Mouse (Mus musculus): Measurements from ENCODE around the gene Ddr2.
"Not testable (repeated sequence)": the region's sequence is repeated elsewhere in the genome, so short reads cannot be mapped to it uniquely, and the experiment has no call there.

Ddr2 gene

DNA sequence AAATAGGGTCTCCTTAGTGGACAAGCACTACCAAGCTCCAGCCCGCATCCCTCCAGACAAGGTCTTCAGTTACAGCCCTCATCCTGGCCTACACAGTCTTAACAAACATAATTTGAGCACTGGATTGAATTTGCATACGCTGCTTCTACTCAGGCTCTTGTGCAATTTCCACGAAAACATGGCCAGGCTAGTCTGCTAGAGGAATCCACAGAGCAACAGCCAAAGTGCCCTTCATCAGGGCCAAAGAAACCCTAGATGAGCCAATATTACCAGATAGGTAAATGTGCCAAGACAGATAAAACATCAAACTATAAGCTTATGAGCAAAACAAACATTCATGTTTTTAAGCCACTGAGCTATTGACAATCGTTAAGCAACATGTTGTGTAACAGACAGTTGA lies 75.6 kb downstream of the Ddr2 start:
- no peak for DNase-seq

DNA sequence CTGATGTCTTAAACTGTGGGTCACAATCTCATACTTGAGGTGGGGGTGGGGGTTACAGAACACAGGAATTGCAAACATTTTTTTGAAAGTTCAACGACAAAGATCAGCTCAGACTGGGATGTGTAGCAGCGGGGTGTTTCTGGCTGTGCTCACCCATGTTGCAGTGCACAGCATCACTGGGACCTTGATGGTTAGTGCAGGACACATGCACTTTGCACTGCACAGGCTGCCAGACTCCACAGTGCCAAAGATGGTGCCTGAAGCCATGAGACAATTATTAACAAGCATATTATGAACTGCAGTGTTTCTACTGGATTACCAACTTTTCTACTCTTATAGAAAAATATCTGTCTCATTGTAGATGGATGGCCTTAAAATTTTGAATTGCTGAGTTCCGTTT lies 78.9 kb downstream of the Ddr2 start:
- no peak for DNase-seq

GRCm38 (mm10) chr1:170014784-170015183 lies 95.8 kb downstream of the Ddr2 start:
- DNase-seq = no peak

DNA sequence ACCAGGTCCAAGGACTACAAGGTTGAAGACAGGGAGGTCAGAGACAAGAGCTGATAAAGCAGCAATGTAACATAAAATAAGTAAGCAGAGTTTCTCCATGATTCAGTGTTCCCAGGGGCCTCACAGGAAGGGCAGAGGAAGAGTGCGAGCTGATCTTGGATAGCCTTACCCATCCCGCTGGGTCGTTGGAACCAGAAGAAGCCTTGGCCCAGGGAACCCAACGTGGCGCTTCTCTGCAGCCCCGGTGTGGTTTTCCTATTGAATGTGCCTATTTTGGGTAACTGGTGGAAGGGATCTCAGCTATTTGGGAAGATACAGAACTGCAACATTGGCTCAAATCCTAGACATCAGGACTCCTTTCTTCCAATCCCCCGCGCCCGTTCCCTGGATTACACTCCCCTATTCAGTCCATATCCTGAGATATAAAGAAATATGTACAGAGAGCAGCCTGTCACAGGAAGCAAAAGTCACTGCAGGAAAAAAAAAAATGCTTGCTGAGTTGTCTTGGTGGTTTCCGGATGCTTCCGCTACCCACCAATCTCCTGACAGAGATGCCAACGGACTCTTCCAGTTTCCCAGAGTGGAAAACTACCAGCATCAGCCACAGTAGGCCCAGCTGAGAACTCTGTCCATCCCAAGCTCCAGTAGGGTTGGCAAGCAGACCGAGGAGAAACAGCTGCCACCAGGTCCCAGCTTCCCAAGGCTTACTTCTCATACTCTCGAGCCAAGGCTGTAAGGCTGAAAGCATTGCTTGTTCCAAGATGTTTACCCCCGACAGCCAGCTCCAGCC lies 99.7 kb downstream of the Ddr2 start:
- no peak for DNase-seq

GRCm38 (mm10) chr1:170009296-170009695 lies 101.3 kb downstream of the Ddr2 start:
- no peak for DNase-seq

DNA sequence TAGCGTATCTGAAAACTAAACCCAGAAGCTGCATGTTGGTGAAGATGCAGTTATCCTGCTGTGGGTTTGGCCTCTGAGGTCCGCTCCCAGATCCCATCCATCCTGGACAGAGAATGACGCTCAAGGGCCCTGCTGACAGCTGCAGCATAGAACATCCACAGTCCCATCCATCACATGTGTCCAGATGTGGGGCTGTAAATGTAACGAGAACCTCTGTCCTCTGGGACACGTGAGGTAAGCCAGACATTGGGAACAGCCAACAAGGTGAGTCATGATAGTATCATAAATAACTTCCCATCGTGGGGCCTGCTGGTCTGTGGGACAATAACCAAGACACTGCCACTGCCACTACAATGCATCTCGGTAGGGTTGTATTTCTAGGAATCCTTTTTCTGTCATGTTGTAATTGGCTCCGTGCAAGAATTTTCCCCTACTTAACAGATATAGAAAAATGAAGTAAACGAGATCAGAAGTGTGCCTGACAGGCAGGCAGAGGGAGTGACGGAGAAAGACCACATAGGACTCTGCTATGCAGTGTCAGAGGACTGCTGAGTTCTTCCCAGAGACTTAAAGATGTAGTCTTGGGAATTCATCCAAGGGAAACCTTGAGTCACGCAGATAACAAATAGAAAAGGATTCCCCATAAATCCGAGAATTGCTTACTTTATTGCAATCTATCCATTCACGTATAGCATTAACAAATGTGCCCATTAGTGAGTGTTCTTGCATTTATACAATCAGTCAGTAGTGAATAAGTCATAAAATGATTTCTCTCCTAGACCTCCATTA lies 101.9 kb downstream of the Ddr2 start:
- no peak for DNase-seq

DNA sequence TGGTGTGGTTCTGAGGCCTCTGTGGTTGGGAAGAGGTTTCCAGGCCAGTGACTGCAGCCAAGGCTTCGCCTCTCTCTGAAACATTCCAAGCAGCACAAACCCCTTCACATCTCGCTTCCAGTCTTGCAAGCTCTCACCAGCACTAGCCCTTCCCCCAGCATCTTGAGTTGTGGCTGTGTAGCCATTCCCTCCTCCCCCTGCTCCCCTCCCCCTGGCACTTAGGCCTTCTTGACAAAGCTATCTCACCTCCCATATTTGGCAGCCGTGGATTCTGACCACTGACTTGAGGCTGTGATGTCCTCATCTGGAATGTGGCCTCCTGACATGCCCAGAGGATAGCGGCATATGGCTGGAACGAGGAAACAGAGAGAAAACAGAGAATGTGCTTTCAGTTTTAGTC lies 104.0 kb downstream of the Ddr2 start:
- no peak for DNase-seq

- DNase-seq = no peak
These were observed 105.3 kb downstream of the Ddr2 start for GRCm38 (mm10) chr1:170005297-170005696.

GRCm38 (mm10) chr1:169993901-169994300 lies 116.7 kb downstream of the Ddr2 start:
- DNase-seq = not testable (repeated sequence)

DNA sequence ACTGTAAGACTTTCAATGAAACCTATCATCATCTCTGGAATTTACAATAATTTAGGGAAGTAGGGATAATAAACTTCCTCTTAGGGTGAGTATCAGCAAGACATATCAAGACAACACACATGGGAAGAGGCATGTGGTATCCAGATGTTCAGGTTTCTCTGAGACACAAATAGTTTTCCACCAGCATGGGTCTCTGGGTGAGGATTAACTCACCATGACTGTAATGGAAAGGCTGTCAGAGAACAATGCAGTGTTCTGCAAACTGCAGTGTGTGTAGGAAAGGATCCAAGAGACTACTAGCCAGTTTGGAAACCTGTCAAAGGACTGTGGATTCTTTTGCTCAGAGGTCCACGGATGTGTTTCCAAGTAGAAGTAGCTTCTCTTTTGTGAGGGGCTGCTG lies 124.4 kb downstream of the Ddr2 start:
- no peak for DNase-seq

DNA sequence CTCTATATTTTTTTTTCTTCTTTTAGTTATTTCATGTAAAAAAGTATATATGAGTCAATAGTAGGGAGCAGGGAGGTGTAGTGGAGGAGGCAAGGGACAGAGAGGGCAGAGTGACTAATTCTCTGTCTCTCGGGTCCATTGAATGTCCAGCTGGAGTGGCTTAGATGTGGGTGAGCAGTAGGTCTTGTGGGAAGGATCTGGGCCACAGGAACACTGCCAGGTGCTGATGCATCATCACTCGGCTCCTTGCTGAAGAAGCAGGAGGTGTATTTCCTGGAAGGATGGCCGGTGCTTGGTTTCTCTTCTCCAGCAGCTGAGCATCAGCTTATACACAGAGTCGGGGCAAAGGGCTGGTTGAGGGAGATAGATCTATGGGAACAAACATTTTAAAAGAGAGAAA lies 132.9 kb downstream of the Ddr2 start:
- DNase-seq = no peak

DNA sequence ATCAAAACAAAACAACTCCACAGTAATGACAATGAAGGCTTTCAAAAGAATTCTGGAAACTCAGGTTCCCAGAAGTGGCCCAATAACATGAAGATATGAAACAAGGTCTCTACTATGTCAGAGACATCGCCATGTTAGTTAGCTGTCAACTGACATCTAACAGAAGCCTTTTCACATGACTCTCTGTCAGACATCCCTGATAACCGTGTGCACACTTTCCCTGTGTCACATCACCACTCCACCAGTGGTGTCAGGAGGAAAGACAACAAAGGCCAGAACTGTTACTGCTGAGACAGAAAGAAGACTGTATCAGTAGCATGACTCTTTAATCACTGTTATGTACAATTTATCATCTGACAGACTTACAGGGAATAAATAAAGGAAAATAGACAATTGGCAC lies 138.6 kb downstream of the Ddr2 start:
- no peak for DNase-seq

DNA sequence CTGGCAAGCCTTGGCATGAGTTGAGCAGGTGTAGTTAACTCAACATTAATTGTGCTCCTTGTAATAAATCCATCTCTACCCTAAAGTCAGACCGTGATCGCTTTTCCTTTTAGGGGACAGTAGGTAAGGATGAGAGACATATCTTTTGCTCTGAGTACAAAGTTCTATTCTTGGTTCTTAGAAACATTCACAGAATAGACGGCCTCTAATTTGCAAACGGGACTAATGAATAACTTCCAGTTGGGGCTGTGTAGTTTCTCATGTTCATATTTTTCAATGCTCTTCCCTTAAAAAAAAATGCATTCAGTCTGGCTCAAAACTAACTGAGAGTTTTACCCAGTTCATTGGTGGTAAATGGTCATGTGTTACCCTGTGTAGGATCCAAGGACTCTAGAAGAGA lies 139.6 kb downstream of the Ddr2 start:
- no peak for DNase-seq

DNA sequence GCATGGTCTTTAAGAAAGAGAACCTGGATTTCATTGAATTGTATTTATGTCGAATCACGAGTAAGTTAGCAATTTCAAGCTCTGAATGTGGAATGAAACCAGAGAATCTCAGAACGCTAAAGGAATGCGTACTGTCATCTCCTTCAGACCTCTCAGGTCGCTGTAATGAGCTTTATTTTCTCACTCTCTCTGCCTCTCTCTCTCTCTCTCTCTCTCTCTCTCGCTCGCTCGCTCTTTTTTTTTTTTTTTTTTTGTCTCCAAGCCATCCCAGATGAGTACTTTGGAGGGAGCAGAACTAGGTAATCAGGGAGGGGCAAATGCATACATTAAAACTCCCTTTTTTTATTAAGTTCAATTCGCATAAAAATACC lies 141.1 kb downstream of the Ddr2 start:
- DNase-seq = no peak

GRCm38 (mm10) chr1:169968792-169969515 lies 141.6 kb downstream of the Ddr2 start, which contains the start of gene Hsd17b7:
TSS of gene Hsd17b7 (minus strand) at chr1:169969241.
- DNase-seq = peak; percentile 99

DNA sequence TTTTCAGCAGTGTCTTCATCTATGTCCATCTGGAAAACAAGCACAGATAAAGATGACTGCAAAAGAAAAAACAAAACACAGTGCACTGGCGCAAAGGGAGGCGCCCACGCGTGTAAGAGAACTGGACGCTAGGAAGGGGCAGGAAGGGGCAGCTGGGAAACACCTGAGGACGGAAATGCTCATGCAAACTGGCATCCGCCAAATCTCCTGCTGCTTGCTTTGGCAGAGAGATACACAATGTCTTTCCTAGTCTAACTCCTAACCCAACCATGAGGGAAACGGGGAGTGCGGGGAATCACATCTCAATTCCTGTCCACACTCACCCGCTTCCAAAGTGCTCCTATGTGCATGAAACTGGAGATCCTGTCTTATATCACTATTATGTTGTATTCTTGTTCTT lies 157.5 kb downstream of the Ddr2 start:
- no peak for DNase-seq

DNA sequence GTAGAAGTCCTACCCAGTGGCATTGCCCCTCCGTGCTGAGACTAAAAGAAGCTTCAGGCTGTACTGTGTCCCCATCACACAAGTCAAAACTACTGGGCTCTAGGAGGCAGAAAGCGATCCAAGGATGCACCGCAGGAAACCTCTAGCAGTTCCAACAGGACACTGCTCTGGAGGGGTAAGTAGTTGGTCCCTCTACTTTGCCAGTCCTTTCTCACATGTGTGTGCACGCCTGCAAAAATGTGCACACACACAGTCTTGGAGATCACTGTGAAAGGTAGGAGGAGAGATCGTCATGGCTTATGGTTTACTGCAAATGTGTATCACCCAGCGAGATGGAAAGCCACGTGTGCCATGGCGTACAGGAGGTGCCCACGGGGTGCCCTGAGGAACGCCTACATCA lies 157.9 kb downstream of the Ddr2 start:
- no peak for DNase-seq

DNA sequence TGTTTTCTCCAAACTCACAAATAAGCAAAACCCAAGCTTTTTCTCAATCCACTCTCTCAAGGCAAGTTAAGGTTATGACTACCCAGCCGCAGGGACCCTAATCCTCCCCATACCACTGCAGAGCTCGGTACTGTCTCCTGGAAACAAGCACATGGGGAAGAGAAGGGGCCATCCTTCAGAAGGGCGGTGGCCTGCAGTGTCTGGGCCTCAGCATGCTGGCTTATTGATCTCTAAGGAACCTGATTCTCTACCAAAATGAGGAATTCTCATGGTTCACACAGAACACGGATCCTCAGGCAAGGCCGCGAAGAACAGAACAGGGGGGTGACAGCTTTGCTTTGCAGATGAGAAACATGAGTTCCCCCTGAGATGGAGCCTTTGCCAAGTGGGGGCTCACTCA lies 159.0 kb downstream of the Ddr2 start:
- no peak for DNase-seq

GRCm38 (mm10) chr1:169950651-169951050 lies 159.9 kb downstream of the Ddr2 start:
- DNase-seq = no peak

DNA sequence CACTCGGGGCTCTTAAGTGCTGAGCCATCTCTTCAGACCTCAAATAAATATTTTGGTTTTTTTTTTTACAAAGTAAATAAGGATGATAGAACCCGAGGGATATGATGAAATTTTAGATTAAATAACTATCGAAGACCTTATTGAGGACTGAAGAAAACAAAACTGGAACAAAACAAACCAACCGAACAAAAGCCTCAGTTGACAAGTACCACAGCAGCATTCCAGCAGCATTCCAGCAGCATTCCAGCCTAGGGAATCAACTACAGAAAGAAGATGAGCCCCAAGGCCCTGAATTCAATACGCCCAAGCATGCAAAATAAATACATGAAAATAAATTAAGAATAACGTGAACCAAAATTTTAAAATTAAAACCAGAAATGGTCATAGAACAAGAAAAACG lies 160.6 kb downstream of the Ddr2 start:
- DNase-seq = no peak

- no peak for DNase-seq
These were observed 161.7 kb downstream of the Ddr2 start for GRCm38 (mm10) chr1:169948866-169949265.

- DNase-seq = no peak
These were observed 162.3 kb downstream of the Ddr2 start for GRCm38 (mm10) chr1:169948280-169948679.

GRCm38 (mm10) chr1:169947654-169948053 lies 162.9 kb downstream of the Ddr2 start:
- no peak for DNase-seq

DNA sequence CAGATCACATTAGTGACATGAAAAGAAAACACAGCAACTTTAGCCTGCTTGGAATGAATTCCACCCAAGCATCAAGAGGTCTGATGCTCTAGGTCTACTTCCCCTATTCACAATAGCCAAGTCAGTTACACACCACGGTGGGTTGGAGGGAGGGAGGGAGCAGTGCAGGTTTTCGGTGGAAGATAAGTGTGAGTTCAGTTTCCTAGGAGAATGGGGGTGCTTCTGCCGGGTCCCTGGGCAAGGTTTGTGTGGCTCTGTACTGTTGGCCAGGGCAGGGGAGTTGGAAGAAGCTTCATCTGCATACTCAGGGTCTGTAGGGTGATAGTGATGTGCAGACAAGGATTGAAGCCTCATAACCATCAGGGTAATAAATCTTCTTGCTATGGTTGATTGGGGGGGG lies 164.6 kb downstream of the Ddr2 start:
- no peak for DNase-seq

Measured in retina, postnatal 1 day (tissue).